Mouse (Mus musculus) liver, embryonic 16.5 days (tissue): ENCODE measurements around the gene Anp32e. TPM values are rescaled to one million over a fixed set of nuclear protein-coding genes. Genes with fewer than 3 reads are reported as not detected.

ENCODE experiments used
- ATAC-seq: fragments of 200-750 bp; cut with Nextera tagmentation; 2 replicates; pipeline ENCODE4 v1.8.0; 2017; ENCODE audit warnings: low read depth, mild to moderate bottlenecking, moderate number of reproducible peaks, moderate library complexity
- H3K27ac ChIP-seq: fragments of 300-500 bp; sonication (generic); 2 replicates; pipeline ENCODE4 v1.5.1; 2014; ENCODE audit warnings: mild to moderate bottlenecking, low read length
- H3K27me3 ChIP-seq: fragments of 300-500 bp; sonication (generic); 2 replicates; pipeline ENCODE4 v1.6.1; 2014; ENCODE audit warnings: low read depth, low read length, mixed read lengths; ENCODE audit not compliant: control insufficient read depth, insufficient read depth
- H3K36me3 ChIP-seq: fragments of 300-500 bp; sonication (generic); 2 replicates; pipeline ENCODE4 v1.6.1; 2014; ENCODE audit warnings: mild to moderate bottlenecking; ENCODE audit not compliant: control insufficient read depth, insufficient read depth
- H3K4me1 ChIP-seq: fragments of 300-500 bp; sonication (generic); 2 replicates; pipeline ENCODE4 v1.6.1; 2014; ENCODE audit warnings: low read depth, low read length, mixed read lengths; ENCODE audit not compliant: control insufficient read depth
- H3K4me2 ChIP-seq: fragments of 300-500 bp; sonication (generic); 2 replicates; pipeline ENCODE4 v1.6.1; 2014; ENCODE audit warnings: low read depth, low read length, mixed read lengths
- H3K4me3 ChIP-seq: fragments of 300-500 bp; sonication (generic); 2 replicates; pipeline ENCODE4 v1.5.1; 2014; ENCODE audit warnings: low read depth, mild to moderate bottlenecking, low read length
- H3K9ac ChIP-seq: fragments of 300-500 bp; sonication (generic); 2 replicates; pipeline ENCODE4 v1.6.1; 2014; ENCODE audit warnings: low read depth, low read length
- H3K9me3 ChIP-seq: fragments of 300-500 bp; sonication (generic); replicated peaks from 2 replicates; pipeline ENCODE4 v1.6.1; 2016; ENCODE audit warnings: low read length; ENCODE audit not compliant: control insufficient read depth
- WGBS: fragments of 180-500 bp; shearing (Covaris S2); extraction: QIAGEN DNeasy Blood & Tissue Kit; methylation state at CpG from one replicate; pipeline ENCODE4 v1.1.7; 2014; ENCODE audit not compliant: insufficient replicate concordance; 5-methylcytosine and 5-hydroxymethylcytosine counted together
- polyA plus RNA-seq: library from polyadenylated mRNA; unstranded; fragments of >200 nt; fragmentation: Nextera tagmentation; extraction: Ambion mirVana; gene quantifications from 2 replicates; pipeline ENCODE4 v1.2.1, GENCODE M21; 2015

Gene Anp32e
- 118 and 125 TPM in 2 replicates for polyA plus RNA-seq

GRCm38 (mm10) chr3:95928658-95929503, at the start of gene Anp32e:
Anp32e (plus strand) TSS chr3:95929246.
- Histone ChIP-seq H3K4me1 (peaks cover 26% of the 10 kb centered on the region), H3K27ac (peak within 1 kb of the TSS; percentile 90), H3K36me3 (peaks cover 7% of the 10 kb centered on the region), H3K27me3 (no peaks in the 10 kb centered on the region), H3K4me3 (peak within 1 kb of the TSS; percentile 94), H3K9me3 (no peaks in the 10 kb centered on the region), H3K4me2 (peak within 1 kb of the TSS; percentile 74), H3K9ac (peak within 1 kb of the TSS; percentile 98)
- peak; percentile 99 for ATAC-seq
- WGBS = under 1% methylated on average over 49 of the region's 49 CpGs

GRCm38 (mm10) chr3:95881979-95882815, 46.8 kb upstream of the Anp32e start, which contains the start of gene Ciart:
Ciart (minus strand) TSS chr3:95882251.
- peak within 1 kb of the TSS; percentile 54 for H3K4me3 ChIP-seq
- peak; percentile 96 for ATAC-seq
- H3K27me3 ChIP-seq = peaks cover 11% of the 10 kb centered on the region
- H3K4me1 ChIP-seq = peaks cover 17% of the 10 kb centered on the region
- peak within 1 kb of the TSS; percentile 28; the same call in 1 of the 2 replicates for H3K9ac ChIP-seq
- H3K36me3 ChIP-seq = no peaks in the 10 kb centered on the region
- peak within 1 kb of the TSS; percentile 95 for H3K4me2 ChIP-seq
- under 1% methylated on average over 60 of the region's 66 CpGs for WGBS
- H3K27ac ChIP-seq = no peak within 1 kb of the TSS
- no peaks in the 10 kb centered on the region for H3K9me3 ChIP-seq

DNA sequence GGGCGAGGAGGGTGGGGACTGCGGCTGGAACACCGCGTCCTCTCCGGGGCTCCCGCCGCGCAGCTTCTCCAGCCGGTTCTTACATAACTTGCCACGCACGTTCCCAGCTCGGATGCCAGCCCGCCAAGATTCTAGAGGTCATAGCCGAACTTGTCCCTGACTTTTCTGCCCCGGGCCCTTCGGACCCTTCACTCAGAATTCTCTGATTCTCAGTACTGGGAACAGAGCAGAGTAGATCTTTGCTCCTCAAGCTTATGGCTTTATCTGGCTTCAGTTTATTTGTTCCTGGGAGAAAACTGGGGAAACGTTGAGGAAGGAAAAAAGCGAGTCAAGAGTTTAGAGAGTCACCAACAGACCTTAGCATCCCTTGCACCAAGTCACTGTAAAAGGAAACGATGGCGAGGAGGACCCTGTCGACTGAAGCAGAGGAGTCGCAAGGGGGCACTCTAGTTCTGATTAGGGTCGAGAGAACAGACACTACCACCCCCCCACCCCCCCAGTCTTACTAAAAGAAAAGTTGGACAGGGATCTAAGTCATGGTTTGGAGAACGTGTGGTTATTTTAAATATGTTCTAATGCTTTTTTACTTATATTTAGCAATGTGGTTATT, 46.1 kb upstream of the Anp32e start:
- Histone ChIP-seq H3K27ac (no peak overlapping the region), H3K9ac (peak overlapping the region; percentile 7; the same call in 1 of the 2 replicates), H3K4me2 (peak overlapping the region; percentile 95), H3K36me3 (no peaks in the 10 kb centered on the region), H3K4me3 (peak overlapping the region; percentile 54), H3K9me3 (no peaks in the 10 kb centered on the region), H3K27me3 (peaks cover 11% of the 10 kb centered on the region), H3K4me1 (peaks cover 17% of the 10 kb centered on the region)
- WGBS = 1% methylated on average over 24 of the region's 24 CpGs
- ATAC-seq = no peak

- H3K9me3 ChIP-seq = no peaks in the 10 kb centered on the region
- whole genome bisulfite sequencing = 67% methylated on average over 5 of the region's 5 CpGs
- no peaks in the 10 kb centered on the region for H3K36me3 ChIP-seq
- H3K4me3 ChIP-seq = no peak overlapping the region
- H3K9ac ChIP-seq = no peak overlapping the region
- no peak overlapping the region for H3K4me2 ChIP-seq
- no peak for ATAC-seq
- no peak overlapping the region for H3K27ac ChIP-seq
- peaks cover 17% of the 10 kb centered on the region for H3K4me1 ChIP-seq
- peaks cover 11% of the 10 kb centered on the region for H3K27me3 ChIP-seq
Measured at GRCm38 (mm10) chr3:95884400-95884799, 44.6 kb upstream of the Anp32e start.

DNA sequence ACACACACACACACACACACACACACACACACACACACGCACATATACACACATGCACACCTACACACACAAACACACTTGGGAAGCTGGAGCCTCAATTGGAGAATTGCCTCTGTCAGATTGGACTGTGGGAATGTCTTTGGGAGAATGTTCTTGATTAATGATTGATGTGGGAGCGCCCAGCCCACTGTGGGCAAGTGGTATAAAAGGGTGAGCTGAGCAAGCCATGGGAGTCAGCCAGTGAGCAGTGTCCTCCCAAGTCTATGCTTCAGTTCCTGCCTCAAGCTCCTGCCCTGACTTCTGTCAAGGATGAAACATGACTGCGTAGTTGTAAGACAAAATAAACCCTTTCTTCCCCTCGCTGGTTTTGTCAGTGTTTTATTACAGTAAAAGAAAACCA, 41.5 kb upstream of the Anp32e start:
- no peak for ATAC-seq
- Histone ChIP-seq H3K9ac (no peak overlapping the region), H3K4me3 (no peak overlapping the region), H3K9me3 (no peaks in the 10 kb centered on the region), H3K4me1 (peaks cover 22% of the 10 kb centered on the region), H3K27me3 (peaks cover 3% of the 10 kb centered on the region), H3K4me2 (no peak overlapping the region), H3K27ac (no peak overlapping the region), H3K36me3 (no peaks in the 10 kb centered on the region)
- WGBS = 71% methylated on average over 4 of the region's 4 CpGs

DNA sequence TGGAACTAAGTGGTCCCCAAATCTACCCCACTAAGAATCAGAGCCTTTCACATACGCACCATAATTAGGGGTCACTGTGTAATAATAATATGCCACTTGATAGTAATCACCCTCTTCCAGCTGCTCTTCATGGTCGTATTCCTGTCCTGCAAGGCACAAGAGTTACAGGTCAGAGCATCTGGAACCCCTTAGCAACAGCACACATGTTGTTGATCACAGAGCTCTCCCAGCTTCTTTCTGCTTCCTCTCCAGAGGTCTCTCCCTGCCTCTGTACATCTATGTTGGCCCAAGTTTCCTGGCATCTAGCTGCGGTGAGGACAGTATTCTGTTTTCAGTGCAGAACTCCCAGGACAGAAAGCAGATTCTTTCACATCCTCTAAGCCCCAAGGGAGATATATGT, 39.4 kb upstream of the Anp32e start:
- no peak overlapping the region for H3K4me3 ChIP-seq
- WGBS = 72% methylated on average over 3 of the region's 3 CpGs
- peaks cover 22% of the 10 kb centered on the region for H3K4me1 ChIP-seq
- no peaks in the 10 kb centered on the region for H3K9me3 ChIP-seq
- no peak overlapping the region for H3K9ac ChIP-seq
- H3K27ac ChIP-seq = no peak overlapping the region
- no peak overlapping the region for H3K4me2 ChIP-seq
- H3K27me3 ChIP-seq = no peaks in the 10 kb centered on the region
- no peaks in the 10 kb centered on the region for H3K36me3 ChIP-seq
- no peak for ATAC-seq

DNA sequence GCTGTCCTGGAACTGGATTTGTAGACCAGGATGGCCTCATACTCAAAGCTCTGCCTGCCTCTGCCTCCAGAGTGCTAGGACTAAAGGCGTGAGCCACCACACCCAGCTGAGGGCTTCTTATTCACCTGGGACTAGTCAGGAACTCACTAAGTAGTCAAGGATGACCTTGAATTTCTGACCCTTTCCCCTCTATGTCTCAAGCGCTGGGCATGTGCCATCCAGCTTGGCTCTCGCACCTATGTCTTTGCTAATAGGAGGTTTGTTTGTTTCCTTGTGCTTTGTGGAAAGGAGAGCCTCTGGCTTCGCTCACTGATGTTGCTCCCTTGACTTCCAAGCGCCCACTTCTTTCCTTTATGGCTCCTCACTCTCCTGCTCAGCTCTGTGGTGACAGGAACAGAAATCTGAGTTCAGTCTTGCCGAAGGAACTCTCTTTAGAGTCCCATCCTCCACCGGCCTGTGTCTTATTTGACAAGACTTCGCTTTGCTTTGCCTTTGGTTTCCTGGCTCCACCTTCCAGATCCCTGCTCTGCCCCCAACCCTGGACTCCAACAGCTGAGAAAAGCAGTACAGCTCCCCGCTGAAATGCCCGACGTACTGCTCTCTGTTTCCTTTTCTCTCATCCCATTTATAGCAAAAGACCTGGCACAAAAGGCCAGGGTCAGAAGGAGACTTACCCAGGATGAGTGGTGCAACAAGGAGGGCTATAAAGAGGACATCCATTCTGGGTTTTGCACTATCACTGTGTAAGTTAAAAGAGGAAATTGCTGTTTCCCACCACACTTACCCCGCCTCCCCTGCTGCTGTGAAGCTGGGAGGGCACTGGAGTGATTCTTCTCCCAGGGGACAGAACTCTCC, 37.6 kb upstream of the Anp32e start, which contains the start of gene BC028528:
BC028528 (minus strand) TSS at position 795 of the 855 bp plus-strand sequence.
- no peak for ATAC-seq

More for the DNA sequence above, 37.6 kb upstream of the Anp32e start, which contains the start of gene BC028528:
- Histone ChIP-seq H3K9ac (peak within 1 kb of the TSS; percentile 28; the same call in 1 of the 2 replicates), H3K27me3 (no peaks in the 10 kb centered on the region), H3K4me3 (peak within 1 kb of the TSS; percentile 34), H3K9me3 (no peaks in the 10 kb centered on the region), H3K27ac (peak within 1 kb of the TSS; percentile 58), H3K4me1 (peaks cover 26% of the 10 kb centered on the region), H3K36me3 (no peaks in the 10 kb centered on the region), H3K4me2 (peak within 1 kb of the TSS; percentile 22)
- 20% methylated on average over 12 of the region's 12 CpGs for WGBS
